Mouse (Mus musculus) hindbrain, postnatal 0 days (tissue): ENCODE results near the gene Fgfr2. TPM values are rescaled to one million over a fixed set of nuclear protein-coding genes. Genes with fewer than 3 reads are reported as not detected.
A peak's percentile ranks its signal among the peaks of the same experiment; 100 is the strongest.

ENCODE experiments used
- ATAC-seq: fragments of 200-750 bp; cut with Nextera tagmentation; 2 replicates; pipeline ENCODE4 v1.8.0; 2017; ENCODE audit warnings: mild to moderate bottlenecking, moderate TSS enrichment, moderate library complexity
- DNase-seq: peaks from one replicate; pipeline ENCODE4 v3.0.0-alpha.2; 2015; ENCODE audit warnings: low spot score
- H3K27ac ChIP-seq: fragments of 300-500 bp; sonication (generic); 2 replicates; pipeline ENCODE4 v1.5.1; 2014; ENCODE audit warnings: mild to moderate bottlenecking
- H3K27me3 ChIP-seq: fragments of 300-500 bp; sonication (generic); 2 replicates; pipeline ENCODE4 v1.6.1; 2014; ENCODE audit warnings: low read length, mixed read lengths; ENCODE audit not compliant: insufficient read depth
- H3K36me3 ChIP-seq: fragments of 300-500 bp; sonication (generic); 2 replicates; pipeline ENCODE4 v1.6.1; 2014; ENCODE audit warnings: low read length, mixed read lengths; ENCODE audit not compliant: insufficient read depth
- H3K4me1 ChIP-seq: fragments of 300-500 bp; sonication (generic); 2 replicates; pipeline ENCODE4 v1.6.1; 2014; ENCODE audit warnings: antibody characterized with exemption, low read length, mixed read lengths; ENCODE audit not compliant: insufficient read depth
- H3K4me2 ChIP-seq: fragments of 300-500 bp; sonication (generic); 2 replicates; pipeline ENCODE4 v1.6.1; 2014; ENCODE audit warnings: low read depth, mild to moderate bottlenecking, low read length, moderate library complexity, mixed read lengths
- H3K4me3 ChIP-seq: fragments of 300-500 bp; sonication (generic); 2 replicates; pipeline ENCODE4 v1.5.1; 2014; ENCODE audit warnings: low read length
- H3K9ac ChIP-seq: fragments of 300-500 bp; sonication (generic); replicated peaks from 2 replicates; pipeline ENCODE4 v1.6.1; 2014; ENCODE audit warnings: mild to moderate bottlenecking, low read length, moderate library complexity, mixed read lengths
- H3K9me3 ChIP-seq: fragments of 300-500 bp; sonication (generic); 2 replicates; pipeline ENCODE4 v1.6.1; 2016; ENCODE audit warnings: low read length, mixed read lengths
- CTCF ChIP-seq: IDR thresholded peaks from 2 replicates; pipeline ENCODE4 v1.5.1; 2016; ENCODE audit warnings: antibody characterized with exemption, control low read depth, low read depth
- WGBS: fragments of 180-500 bp; shearing (Covaris S2); extraction: QIAGEN DNeasy Blood & Tissue Kit; methylation state at CpG from one replicate; pipeline ENCODE4 v1.1.7; 2014; 5-methylcytosine and 5-hydroxymethylcytosine counted together
- polyA plus RNA-seq: library from polyadenylated mRNA; unstranded; fragments of >200 nt; fragmentation: Nextera tagmentation; extraction: Ambion mirVana; gene quantifications from 2 replicates; pipeline ENCODE4 v1.2.1, GENCODE M21; 2015
- total RNA-seq: library from RNA; depleted of rRNA; stranded (reverse); fragments of >200 nt; gene quantifications from 2 replicates; pipeline ENCODE4 v1.2.3, GENCODE M21; 2014

Fgfr2 gene
- total and polyA plus RNA-seq, 2 experiments from 2014 or later: 17.3 to 49.0 TPM

DNA sequence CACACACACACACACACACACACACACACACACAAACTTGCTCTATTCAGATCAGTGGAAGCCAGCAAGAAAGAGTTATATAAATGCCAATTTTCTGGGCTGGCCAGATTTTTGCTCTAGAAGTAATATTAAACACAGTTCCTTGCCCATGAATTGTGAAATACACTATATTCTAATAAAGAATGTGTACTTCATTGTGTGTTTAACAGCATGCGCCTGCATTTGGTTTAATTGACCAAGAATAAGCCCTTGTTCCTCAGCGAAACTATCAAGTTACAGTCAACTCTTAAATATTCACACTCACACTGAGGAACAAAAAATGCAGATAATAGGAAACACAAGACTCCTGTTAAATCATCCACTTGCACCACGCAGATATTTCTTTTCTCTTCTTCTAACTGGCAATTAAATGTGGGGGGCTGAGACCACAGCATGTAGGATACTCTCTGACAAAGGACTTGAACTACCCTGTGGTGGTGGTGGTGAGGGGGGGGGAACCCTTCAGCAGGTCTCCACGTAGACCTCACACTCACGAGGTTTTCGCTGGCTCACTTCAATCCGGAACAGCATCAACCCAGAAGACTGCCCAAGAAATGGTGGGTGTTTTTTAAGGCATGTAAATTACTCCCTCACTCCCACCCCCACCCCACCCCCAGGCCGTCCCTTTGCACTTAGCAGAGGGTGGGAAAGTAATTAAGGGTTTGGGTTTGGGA lies 2865.0 kb downstream of the Fgfr2 start:
- Histone ChIP-seq H3K4me2 (peak overlapping the region; percentile 20), H3K36me3 (no peaks in the 10 kb centered on the region), H3K9ac (no peak overlapping the region), H3K4me1 (peaks cover 18% of the 10 kb centered on the region), H3K27ac (no peak overlapping the region), H3K27me3 (no peaks in the 10 kb centered on the region), H3K4me3 (no peak overlapping the region), H3K9me3 (no peaks in the 10 kb centered on the region)
- no peak for TF ChIP-seq CTCF
- 29% methylated on average over 8 of the region's 8 CpGs for WGBS
- no peak for DNase-seq
- ATAC-seq: no peak

DNA sequence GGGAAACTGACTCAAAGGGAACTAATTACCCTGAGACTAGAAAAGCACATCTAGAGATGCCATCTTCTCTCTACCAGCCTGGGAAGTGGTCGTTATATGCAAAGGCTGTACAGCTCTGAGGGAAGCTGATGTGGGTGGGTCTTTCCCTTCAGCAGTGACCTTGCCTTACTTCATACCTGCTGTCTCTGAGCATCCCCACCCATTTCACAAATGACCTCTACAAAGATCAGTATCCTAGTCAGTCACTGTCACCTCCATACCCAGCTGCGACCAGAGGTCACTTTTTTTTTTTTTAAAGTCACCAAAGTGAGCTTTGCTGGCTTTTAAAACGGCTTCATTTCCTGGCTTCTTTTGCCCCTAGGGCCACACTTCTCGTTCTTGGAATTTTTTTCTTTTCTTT lies 2869.9 kb downstream of the Fgfr2 start:
- H3K4me2 ChIP-seq: no peak overlapping the region
- H3K9me3 ChIP-seq: no peaks in the 10 kb centered on the region
- no peak overlapping the region for H3K9ac ChIP-seq
- H3K27ac ChIP-seq: no peak overlapping the region
- no peak overlapping the region for H3K4me3 ChIP-seq
- ATAC-seq: no peak
- H3K27me3 ChIP-seq: no peaks in the 10 kb centered on the region
- H3K36me3 ChIP-seq: no peaks in the 10 kb centered on the region
- WGBS: 61% methylated on average over 4 of the region's 4 CpGs
- no peak for TF ChIP-seq CTCF
- no peak for DNase-seq
- H3K4me1 ChIP-seq: no peaks in the 10 kb centered on the region

- no peaks in the 10 kb centered on the region for H3K27me3 ChIP-seq
- H3K4me1 ChIP-seq: no peaks in the 10 kb centered on the region; the same call in 1 of the 2 replicates
- no peak overlapping the region for H3K4me2 ChIP-seq
- H3K9me3 ChIP-seq: no peaks in the 10 kb centered on the region
- no peaks in the 10 kb centered on the region for H3K36me3 ChIP-seq
- no peak overlapping the region for H3K4me3 ChIP-seq
- H3K9ac ChIP-seq: no peak overlapping the region
- ATAC-seq (no peak), DNase-seq (no peak)
- H3K27ac ChIP-seq: no peak overlapping the region
- TF ChIP-seq CTCF: no peak
- WGBS: 44% methylated on average over 3 of the region's 3 CpGs
These were observed 2871.1 kb downstream of the Fgfr2 start for GRCm38 (mm10) chr7:130251936-130252523.

GRCm38 (mm10) chr7:130250994-130251393 lies 2872.2 kb downstream of the Fgfr2 start:
- H3K4me3 ChIP-seq: no peak overlapping the region
- WGBS: 65% methylated on average over 4 of the region's 4 CpGs
- H3K27ac ChIP-seq: no peak overlapping the region
- no peaks in the 10 kb centered on the region for H3K9me3 ChIP-seq
- H3K9ac ChIP-seq: no peak overlapping the region
- ATAC-seq (no peak), DNase-seq (no peak)
- H3K36me3 ChIP-seq: no peaks in the 10 kb centered on the region
- H3K4me1 ChIP-seq: no peaks in the 10 kb centered on the region; the same call in 1 of the 2 replicates
- no peak overlapping the region for H3K4me2 ChIP-seq
- H3K27me3 ChIP-seq: no peaks in the 10 kb centered on the region
- TF ChIP-seq CTCF: no peak

DNA sequence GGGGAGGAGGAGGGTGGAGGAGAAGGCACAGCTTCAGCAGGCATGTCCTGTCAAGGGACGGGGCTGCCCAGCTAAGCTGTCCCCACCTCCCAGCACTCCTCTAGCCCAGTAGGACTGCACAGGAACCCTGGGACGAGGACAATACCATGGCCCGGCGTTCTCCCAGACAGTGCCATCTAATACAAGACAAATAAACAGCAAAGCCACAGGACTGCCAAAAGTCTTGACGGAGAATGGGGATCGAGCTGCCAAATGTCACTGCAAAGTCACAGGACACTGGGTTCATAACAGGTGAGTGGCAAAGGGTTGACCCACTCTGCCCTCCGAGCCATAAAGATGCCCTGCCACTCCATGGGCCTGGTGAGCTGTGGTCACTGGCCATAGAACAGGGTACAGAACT lies 2874.7 kb downstream of the Fgfr2 start:
- no peak overlapping the region for H3K27ac ChIP-seq
- DNase-seq (no peak), ATAC-seq (no peak)
- H3K4me3 ChIP-seq: no peak overlapping the region
- no peak for TF ChIP-seq CTCF
- 45% methylated on average over 7 of the region's 7 CpGs for WGBS
- H3K27me3 ChIP-seq: no peaks in the 10 kb centered on the region
- H3K36me3 ChIP-seq: no peaks in the 10 kb centered on the region
- no peak overlapping the region for H3K9ac ChIP-seq
- peaks cover 5% of the 10 kb centered on the region; the same call in 1 of the 2 replicates for H3K4me1 ChIP-seq
- H3K4me2 ChIP-seq: no peak overlapping the region
- H3K9me3 ChIP-seq: no peaks in the 10 kb centered on the region

- DNase-seq: no peak
These were observed 2875.3 kb downstream of the Fgfr2 start for GRCm38 (mm10) chr7:130247831-130248230.

DNA sequence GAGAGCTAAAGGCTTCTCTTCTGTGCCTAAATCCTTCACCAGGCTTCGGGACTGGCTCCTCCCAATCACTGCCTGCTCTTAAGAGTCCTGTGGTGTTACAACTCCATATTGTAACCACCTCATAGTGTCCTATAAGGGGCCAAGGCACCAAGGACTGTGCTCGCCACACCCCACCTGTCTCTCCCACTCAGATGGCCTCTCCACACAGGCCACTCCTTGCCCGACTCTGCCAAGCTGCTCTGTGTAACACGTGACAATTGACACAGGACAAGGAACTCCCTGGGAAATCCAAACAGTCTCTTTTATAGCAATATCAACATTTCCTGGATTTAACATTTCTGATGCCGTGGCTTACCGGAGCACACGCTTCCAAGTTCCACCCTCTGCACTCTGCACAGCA lies 2876.7 kb downstream of the Fgfr2 start:
- DNase-seq (no peak), ATAC-seq (no peak)
- Histone ChIP-seq H3K9me3 (no peaks in the 10 kb centered on the region), H3K27ac (no peak overlapping the region), H3K36me3 (no peaks in the 10 kb centered on the region), H3K4me2 (no peak overlapping the region), H3K27me3 (no peaks in the 10 kb centered on the region), H3K4me1 (peaks cover 5% of the 10 kb centered on the region; the same call in 1 of the 2 replicates), H3K9ac (no peak overlapping the region), H3K4me3 (no peak overlapping the region)
- TF ChIP-seq CTCF: no peak
- WGBS: 66% methylated on average over 7 of the region's 7 CpGs

More at GRCm38 (mm10) chr7:130247831-130248230, 2875.3 kb downstream of the Fgfr2 start:
- Histone ChIP-seq H3K27me3 (no peaks in the 10 kb centered on the region), H3K27ac (no peak overlapping the region), H3K36me3 (no peaks in the 10 kb centered on the region), H3K4me1 (peaks cover 5% of the 10 kb centered on the region; the same call in 1 of the 2 replicates), H3K9me3 (no peaks in the 10 kb centered on the region), H3K4me2 (no peak overlapping the region), H3K4me3 (no peak overlapping the region), H3K9ac (no peak overlapping the region)
- no peak for TF ChIP-seq CTCF
- ATAC-seq: no peak
- 62% methylated on average over 10 of the region's 10 CpGs for WGBS
